Mouse (Mus musculus) stomach, embryonic 16.5 days (tissue): ENCODE results near the gene AA986860. TPM values are rescaled to one million over a fixed set of nuclear protein-coding genes. Genes with fewer than 3 reads are reported as not detected.
A peak's percentile ranks its signal among the peaks of the same experiment; 100 is the strongest.

Experiments used
- ATAC-seq: fragments of 200-750 bp; cut with Nextera tagmentation; 2 replicates; pipeline ENCODE4 v1.8.0; 2017; ENCODE audit warnings: moderate number of reproducible peaks, moderate TSS enrichment; ENCODE audit not compliant: insufficient read depth, low FRiP score
- H3K27ac ChIP-seq: fragments of 300-500 bp; sonication (generic); 2 replicates; pipeline ENCODE4 v1.5.1; 2014; ENCODE audit warnings: low read length
- H3K27me3 ChIP-seq: fragments of 300-500 bp; sonication (generic); 2 replicates; pipeline ENCODE4 v1.6.1; 2014; ENCODE audit warnings: low read length, control low read depth, mixed read lengths; ENCODE audit not compliant: control insufficient read depth, insufficient read depth
- H3K36me3 ChIP-seq: fragments of 300-500 bp; sonication (generic); 2 replicates; pipeline ENCODE4 v1.6.1; 2014; ENCODE audit warnings: low read length; ENCODE audit not compliant: control insufficient read depth, insufficient read depth
- H3K4me1 ChIP-seq: fragments of 300-500 bp; sonication (generic); 2 replicates; pipeline ENCODE4 v1.6.1; 2014; ENCODE audit warnings: low read length, control low read depth, mixed read lengths; ENCODE audit not compliant: control insufficient read depth, insufficient read depth
- H3K4me2 ChIP-seq: fragments of 300-500 bp; sonication (generic); 2 replicates; pipeline ENCODE4 v1.6.1; 2014; ENCODE audit warnings: low read depth, low read length, mixed read lengths
- H3K4me3 ChIP-seq: fragments of 300-500 bp; sonication (generic); replicated peaks from 2 replicates; pipeline ENCODE4 v1.5.1; 2014; ENCODE audit warnings: mild to moderate bottlenecking, low read length
- H3K9ac ChIP-seq: fragments of 300-500 bp; sonication (generic); 2 replicates; pipeline ENCODE4 v1.6.1; 2014; ENCODE audit warnings: low read length
- H3K9me3 ChIP-seq: fragments of 300-500 bp; sonication (generic); replicated peaks from 2 replicates; pipeline ENCODE4 v1.6.1; 2016; ENCODE audit warnings: low read length, control low read depth; ENCODE audit not compliant: control insufficient read depth
- WGBS: fragments of 180-500 bp; shearing (Covaris S2); extraction: QIAGEN DNeasy Blood & Tissue Kit; methylation state at CpG from one replicate; pipeline ENCODE4 v1.1.7; 2014; 5-methylcytosine and 5-hydroxymethylcytosine counted together
- polyA plus RNA-seq: library from polyadenylated mRNA; unstranded; fragments of >200 nt; fragmentation: Nextera tagmentation; extraction: Ambion mirVana; gene quantifications from 2 replicates; pipeline ENCODE4 v1.2.1, GENCODE M21; 2015

The AA986860 gene
- 44.2 and 52.0 TPM in 2 replicates for polyA plus RNA-seq

DNA sequence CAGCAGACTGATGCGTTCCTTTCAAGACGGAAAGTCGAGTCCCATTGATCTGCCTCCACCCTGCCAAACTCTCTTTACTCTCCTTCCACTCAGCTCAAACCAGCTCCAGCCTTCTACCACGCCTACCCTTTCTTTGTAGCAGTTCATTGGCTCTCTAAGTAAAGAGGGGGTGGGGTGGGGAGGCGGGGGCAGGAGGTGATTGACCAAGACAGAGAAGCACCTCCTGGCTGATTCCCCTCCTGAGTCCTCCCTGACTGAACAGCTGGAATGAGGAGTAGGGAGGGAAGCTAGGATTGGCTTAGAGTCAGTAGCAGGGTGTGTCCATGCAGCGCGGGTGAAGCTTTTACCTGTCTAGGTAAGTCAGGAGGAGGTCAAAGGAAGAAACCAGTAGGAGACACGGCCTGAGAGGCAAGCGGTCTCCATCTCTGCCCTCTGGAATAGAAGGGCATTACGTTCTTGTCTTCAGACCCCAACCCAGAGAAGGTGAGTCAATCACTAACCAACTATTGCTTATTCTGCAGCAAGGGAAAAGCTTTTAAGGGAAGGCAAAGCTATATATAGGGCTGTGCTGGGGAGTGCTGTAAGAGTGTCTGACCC lies at the start of gene AA986860:
Gene AA986860 (plus strand): TSS at position 236 of the 597 bp plus-strand sequence.
- H3K4me1 ChIP-seq, result peaks cover 7% of the 10 kb centered on the region; the same call in 1 of the 2 replicates
- H3K27me3 ChIP-seq, result no peaks in the 10 kb centered on the region
- H3K36me3 ChIP-seq, result no peaks in the 10 kb centered on the region
- H3K4me3 ChIP-seq, result peak within 1 kb of the TSS; percentile 49
- peak within 1 kb of the TSS; percentile 91 for H3K27ac ChIP-seq
- WGBS, result 8% methylated on average over 10 of the region's 10 CpGs
- peak within 1 kb of the TSS; percentile 53 for H3K9ac ChIP-seq
- H3K9me3 ChIP-seq, result no peaks in the 10 kb centered on the region
- peak; percentile 86 for ATAC-seq
- H3K4me2 ChIP-seq, result peak within 1 kb of the TSS; percentile 52

DNA sequence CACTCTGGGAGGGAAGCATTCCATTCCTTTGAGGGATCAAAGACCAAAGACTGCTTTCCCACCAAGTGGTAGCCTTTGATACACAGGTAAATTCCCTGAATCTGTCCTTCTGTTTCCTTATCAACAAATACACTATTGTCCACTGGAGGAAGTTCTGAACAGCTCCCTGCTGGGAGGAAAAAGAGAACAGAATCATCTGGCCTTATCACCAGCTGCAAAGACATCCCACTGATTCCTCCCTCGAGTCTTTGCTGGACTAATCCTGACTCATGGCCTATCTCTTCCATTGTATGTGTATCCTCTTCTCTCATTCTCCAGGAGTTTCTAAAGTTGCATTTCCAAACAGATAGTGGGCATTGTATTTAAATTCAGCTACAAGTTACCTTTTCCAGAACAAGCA lies 47.9 kb upstream of the AA986860 start:
- H3K9me3 ChIP-seq, result no peaks in the 10 kb centered on the region
- 65% methylated on average over 1 of the region's 1 CpGs for WGBS
- no peak overlapping the region for H3K27ac ChIP-seq
- no peak overlapping the region for H3K9ac ChIP-seq
- peaks cover 4% of the 10 kb centered on the region; the same call in 1 of the 2 replicates for H3K36me3 ChIP-seq
- no peak overlapping the region for H3K4me3 ChIP-seq
- no peak for ATAC-seq
- H3K4me2 ChIP-seq, result no peak overlapping the region
- no peaks in the 10 kb centered on the region for H3K4me1 ChIP-seq
- no peaks in the 10 kb centered on the region for H3K27me3 ChIP-seq

DNA sequence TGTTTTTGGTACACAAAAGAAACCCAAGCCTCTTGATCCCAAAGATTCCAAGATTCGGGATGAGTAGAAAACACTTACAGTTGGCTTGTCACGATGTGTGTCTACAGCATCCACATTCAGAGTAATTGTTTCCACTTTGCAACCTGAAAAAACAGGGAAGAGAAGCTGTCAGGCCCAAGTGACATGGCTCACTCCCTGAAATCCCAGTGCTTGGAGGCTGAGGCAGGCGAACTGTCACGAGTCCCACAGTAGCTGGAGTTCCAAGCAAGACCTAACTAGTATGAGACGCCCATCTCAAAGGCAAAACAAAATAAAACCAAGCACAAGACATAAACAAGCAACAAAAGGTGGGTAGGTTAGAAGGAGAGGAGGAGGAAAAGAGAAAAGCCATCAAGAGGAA lies 33.2 kb upstream of the AA986860 start:
- Histone ChIP-seq H3K27me3 (no peaks in the 10 kb centered on the region), H3K27ac (no peak overlapping the region), H3K9ac (no peak overlapping the region), H3K4me3 (no peak overlapping the region), H3K36me3 (peaks cover 22% of the 10 kb centered on the region; the same call in 1 of the 2 replicates), H3K9me3 (no peaks in the 10 kb centered on the region), H3K4me1 (no peaks in the 10 kb centered on the region), H3K4me2 (no peak overlapping the region)
- WGBS, result 91% methylated on average over 5 of the region's 5 CpGs
- no peak for ATAC-seq

DNA sequence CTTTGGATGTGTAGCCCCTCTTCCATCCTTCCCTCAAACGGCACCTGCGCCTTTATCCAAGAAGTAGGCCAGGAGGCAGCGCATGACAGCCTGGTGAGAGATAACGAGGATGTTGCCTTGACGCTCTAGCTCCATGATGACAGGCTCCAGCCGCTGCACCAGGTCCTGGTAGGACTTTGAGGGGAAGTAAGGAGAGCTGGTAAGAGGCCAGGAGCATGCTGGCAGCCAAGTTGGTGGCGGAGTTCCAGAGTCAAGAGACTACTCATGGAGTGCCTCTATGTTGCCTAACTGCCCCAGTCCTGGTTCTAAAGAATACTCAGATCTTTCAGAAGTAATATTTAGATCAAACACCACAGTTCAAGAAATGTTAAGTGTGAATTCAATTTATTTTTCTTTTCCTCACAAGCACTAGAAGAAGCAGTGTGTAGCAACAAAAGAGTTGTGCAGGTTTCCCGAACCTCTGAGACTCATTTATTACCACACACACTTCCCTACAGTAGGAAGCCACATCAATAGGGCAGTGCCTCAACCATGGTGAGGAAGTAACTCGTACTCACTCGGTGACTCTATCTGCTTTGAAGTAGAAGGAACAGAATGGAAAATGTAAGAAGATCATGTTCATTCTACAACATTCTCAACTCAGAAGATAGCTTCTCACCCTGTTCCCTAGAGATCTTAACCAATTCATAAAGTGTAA lies 31.7 kb upstream of the AA986860 start:
- no peaks in the 10 kb centered on the region for H3K27me3 ChIP-seq
- 92% methylated on average over 10 of the region's 10 CpGs for WGBS
- no peak overlapping the region for H3K9ac ChIP-seq
- H3K4me2 ChIP-seq, result no peak overlapping the region
- no peaks in the 10 kb centered on the region for H3K4me1 ChIP-seq
- H3K9me3 ChIP-seq, result no peaks in the 10 kb centered on the region
- no peak for ATAC-seq
- H3K4me3 ChIP-seq, result no peak overlapping the region
- H3K27ac ChIP-seq, result no peak overlapping the region
- H3K36me3 ChIP-seq, result peaks cover 22% of the 10 kb centered on the region; the same call in 1 of the 2 replicates

DNA sequence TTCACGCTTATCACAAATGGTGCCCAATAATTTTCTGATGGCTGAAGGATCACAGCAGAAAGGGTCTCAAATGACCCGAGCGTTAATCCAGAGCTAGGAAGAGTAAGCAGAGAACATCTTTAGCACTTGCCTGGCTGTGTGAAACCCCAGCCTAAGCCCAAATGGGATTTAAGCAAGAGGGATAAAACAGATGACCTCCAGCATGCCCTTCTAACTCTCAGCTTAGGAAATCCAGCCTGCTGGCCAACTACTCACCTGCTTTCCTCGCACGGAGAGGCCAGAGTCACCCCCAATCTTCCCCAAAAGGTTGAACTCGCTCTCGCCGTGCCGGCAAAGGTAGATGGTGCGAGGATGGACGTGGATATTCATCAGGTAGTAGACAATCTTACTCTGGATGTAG lies 29.8 kb upstream of the AA986860 start:
- Histone ChIP-seq H3K36me3 (peaks cover 29% of the 10 kb centered on the region), H3K4me2 (no peak overlapping the region), H3K9me3 (no peaks in the 10 kb centered on the region), H3K9ac (no peak overlapping the region), H3K27me3 (no peaks in the 10 kb centered on the region), H3K4me3 (no peak overlapping the region), H3K27ac (no peak overlapping the region), H3K4me1 (no peaks in the 10 kb centered on the region)
- ATAC-seq, result no peak
- WGBS, result 91% methylated on average over 11 of the region's 11 CpGs

DNA sequence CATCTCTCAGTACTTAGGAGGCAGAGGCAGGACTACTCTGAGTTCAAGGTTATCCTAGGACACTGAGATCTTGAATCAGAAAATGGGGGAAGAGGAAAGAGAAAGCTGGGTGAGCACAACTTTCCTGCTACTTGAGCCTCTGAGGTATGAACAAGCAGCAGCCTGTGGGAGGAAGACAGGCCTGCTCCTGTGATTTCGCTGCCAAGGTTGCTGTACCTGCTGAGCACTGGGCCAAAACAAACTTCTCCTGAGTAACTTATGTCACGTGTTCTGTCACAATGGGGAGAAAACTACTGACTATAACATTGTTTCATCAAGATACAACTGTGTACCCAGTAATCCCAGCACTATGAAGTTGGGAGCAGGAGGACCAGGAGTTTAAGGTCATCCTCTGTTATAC lies 28.2 kb upstream of the AA986860 start:
- WGBS, result 71% methylated on average over 2 of the region's 2 CpGs
- Histone ChIP-seq H3K9me3 (no peaks in the 10 kb centered on the region), H3K4me2 (no peak overlapping the region), H3K36me3 (peaks cover 31% of the 10 kb centered on the region), H3K4me1 (no peaks in the 10 kb centered on the region), H3K9ac (no peak overlapping the region), H3K27ac (no peak overlapping the region), H3K4me3 (no peak overlapping the region), H3K27me3 (no peaks in the 10 kb centered on the region)
- ATAC-seq, result no peak

DNA sequence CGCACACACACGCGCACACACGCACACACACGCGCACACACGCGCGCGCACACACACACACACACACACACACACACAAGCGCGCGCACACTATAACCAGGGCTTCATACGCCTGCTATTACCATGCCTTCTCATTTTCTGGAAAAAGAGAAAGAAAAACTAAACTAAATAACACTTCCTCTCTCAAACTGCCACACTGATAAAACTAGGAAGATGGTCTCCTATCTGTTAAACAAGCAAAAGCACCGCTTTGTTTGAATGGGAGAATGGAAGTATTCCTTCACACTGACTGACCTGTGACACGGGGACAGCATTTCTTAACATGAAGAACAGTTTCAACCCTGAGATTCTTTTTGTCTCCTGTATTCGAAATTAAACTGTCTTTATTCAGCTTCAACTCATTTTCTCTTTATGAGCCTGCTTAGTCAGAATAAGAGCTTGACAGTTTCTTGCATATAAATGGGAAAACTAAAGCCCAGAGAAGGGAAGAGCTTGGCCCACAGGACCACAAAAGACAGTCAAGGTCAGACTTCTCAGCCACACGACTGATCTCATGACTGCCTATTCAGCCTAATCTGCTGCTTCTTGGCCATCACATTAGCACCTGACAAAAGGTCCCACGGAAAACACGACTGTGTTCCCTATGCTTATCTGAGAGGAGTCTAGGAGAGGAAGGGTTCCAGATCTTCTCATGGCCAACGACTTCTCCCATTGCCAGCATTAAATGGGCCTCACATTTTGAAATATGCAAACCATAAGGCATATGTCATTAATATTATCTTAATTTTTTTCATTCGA lies 21.3 kb upstream of the AA986860 start:
- H3K36me3 ChIP-seq, result peaks cover 13% of the 10 kb centered on the region; the same call in 1 of the 2 replicates
- H3K9ac ChIP-seq, result no peak overlapping the region
- no peaks in the 10 kb centered on the region for H3K9me3 ChIP-seq
- no peak overlapping the region for H3K4me3 ChIP-seq
- no peak overlapping the region for H3K27ac ChIP-seq
- no peak for ATAC-seq
- H3K27me3 ChIP-seq, result no peaks in the 10 kb centered on the region
- 89% methylated on average over 22 of the region's 22 CpGs for WGBS
- no peak overlapping the region for H3K4me2 ChIP-seq
- H3K4me1 ChIP-seq, result 0 out of 2 replicates have a peak, but pooled peaks cover 3% of the 10 kb centered on the region

DNA sequence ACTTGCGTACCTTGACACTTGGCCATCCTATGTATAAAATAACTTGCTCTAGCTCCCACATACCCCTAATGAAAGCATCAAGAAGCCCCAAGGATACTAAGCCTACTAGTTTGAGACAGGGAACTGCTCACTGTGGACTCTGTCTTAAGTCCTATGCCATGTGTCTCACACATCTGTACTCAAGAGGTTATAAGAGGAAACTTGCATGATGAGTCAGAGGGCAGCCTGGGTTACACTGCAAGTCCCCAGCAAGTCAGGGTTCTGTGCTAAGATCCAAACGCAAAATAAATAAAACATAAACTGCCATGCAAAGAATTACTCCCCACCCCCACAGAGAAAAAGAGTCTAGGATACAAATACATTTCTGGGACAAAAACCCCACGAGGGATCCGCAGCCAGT lies 17.7 kb upstream of the AA986860 start:
- no peaks in the 10 kb centered on the region for H3K9me3 ChIP-seq
- no peak for ATAC-seq
- no peaks in the 10 kb centered on the region for H3K36me3 ChIP-seq
- no peak overlapping the region for H3K9ac ChIP-seq
- H3K4me1 ChIP-seq, result peaks cover 12% of the 10 kb centered on the region
- no peak overlapping the region for H3K4me3 ChIP-seq
- H3K4me2 ChIP-seq, result no peak overlapping the region
- WGBS, result 82% methylated on average over 4 of the region's 4 CpGs
- H3K27me3 ChIP-seq, result no peaks in the 10 kb centered on the region
- no peak overlapping the region for H3K27ac ChIP-seq
